Mouse (Mus musculus): ENCODE data around the gene 9330182L06Rik.
A peak's percentile ranks its signal among the peaks of the same experiment; 100 is the strongest.

9330182L06Rik gene

GRCm38 (mm10) chr5:9265586-9266279 is at the start of gene 9330182L06Rik:
TSS of gene 9330182L06Rik (plus strand) at chr5:9266118.
- DNase-seq, result peak; percentile 44

DNA sequence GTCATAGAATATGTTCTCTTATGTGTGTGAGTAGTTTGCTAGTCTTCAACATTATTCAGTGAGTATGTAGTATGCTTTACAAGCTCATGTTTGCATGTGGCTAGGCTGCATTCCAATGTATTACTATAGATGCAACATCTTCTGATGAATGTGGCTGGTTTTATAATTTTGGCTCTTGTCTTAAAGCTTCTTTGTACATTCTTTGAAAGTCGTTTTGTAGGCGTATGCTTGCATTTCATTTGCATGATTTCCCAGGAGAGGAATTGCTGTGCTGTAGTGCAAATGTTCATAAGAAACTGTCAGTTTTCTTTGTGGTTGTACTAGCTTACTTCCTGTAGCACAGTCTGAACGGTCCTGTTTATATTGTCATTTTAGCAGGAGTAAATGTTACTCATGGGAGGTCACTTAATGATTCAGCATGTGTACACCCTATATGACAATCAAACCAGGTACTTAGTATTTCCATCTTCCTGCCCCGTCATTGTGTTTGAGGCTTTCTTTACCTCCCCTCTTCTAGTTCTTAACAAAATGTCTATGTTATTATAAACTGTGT is 38.4 kb upstream of the 9330182L06Rik start:
- DNase-seq, result no peak

DNA sequence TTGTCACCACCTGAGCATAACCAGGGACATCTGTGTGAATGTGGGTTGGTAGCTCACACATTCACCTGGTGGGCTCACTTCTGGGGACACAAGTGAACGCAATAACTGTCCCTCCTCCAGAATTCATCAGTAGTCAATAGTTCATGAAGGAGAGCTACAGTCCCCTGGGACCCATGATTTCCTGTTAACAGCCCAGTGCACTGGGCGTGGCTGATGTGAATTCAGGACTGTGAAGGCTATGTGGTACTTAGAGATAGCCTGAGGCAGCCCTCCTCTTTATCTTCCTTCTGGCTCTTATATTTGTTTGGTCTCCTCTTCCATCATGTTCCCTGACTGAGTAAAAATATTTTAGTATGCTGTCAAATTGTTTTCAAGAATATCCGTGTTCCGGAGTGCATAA is 1.6 kb upstream of the 9330182L06Rik start:
- no peak for DNase-seq

DNA sequence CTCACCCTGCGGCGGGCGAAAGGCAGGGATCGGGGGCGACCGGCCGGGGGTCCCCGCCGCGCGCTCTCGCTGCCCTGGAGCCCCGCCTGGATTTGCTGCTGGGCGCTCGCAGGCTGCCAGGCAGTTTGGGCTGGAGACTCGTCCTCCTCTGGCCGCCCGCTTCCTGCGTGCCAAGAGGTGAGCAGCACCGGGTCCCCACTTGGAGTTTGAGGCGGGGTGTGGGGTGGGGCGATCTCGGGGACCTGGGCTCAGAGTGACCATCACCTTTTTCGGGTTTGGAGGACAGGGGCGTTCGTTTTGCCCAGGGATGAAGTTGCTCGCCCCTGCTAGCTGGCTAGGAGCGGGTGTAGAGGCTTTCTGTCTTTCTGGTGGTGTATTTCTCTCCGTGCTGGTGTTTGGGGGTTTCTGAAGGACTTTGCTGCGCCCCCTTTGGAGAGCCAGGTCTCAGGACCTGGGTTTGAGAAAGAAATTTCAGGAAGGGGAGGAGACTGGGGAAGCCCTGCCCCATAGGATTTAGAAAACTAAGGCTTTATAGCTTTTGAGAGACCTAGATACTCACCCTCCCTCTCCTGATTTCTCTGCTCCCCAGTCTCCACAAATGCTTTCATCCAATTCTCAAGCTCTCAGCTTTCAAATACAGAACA is 484 bp downstream of the 9330182L06Rik start:
- DNase-seq, result no peak

DNA sequence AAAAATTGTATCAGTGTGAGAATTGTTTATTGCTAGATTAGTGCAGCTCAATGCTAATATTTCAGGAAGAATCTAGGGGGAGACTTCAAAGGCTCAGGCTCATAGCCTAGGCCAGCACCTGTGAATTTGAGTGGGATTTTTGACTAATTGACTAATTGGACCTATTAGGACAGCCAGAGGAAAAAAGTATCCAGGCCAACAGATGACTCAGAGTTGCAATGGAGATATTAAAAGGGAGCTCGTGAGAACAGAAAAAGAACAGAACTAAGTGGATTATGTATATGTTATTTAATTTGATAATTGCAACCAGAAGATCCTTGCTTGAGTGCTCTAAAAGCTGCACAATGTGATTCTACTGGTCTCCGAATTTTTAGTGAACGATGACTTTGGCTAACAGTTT is 3.7 kb downstream of the 9330182L06Rik start:
- no peak for DNase-seq

DNA sequence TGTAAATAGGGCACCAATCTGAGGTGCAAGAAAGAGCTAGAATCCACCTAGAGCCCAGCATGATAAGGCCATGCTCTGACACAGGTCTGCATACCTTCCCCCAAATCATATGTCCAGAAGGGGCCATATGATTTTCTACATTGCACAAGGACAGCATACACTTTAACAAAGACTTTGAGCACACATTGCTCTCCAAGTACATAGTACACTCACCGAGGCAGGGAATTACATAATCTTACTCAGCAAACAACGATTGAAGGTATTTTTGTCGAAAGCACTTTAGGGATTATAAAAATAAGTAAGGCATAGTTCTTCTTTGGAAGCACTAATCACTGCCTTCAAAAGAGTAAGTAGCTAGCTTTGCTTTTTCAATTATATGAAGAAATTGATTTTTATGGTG is 7.1 kb downstream of the 9330182L06Rik start:
- DNase-seq, result no peak

- DNase-seq, result no peak
These were observed 30.0 kb downstream of the 9330182L06Rik start for GRCm38 (mm10) chr5:9295777-9296549.

- DNase-seq, result no peak
These were observed 30.6 kb downstream of the 9330182L06Rik start for GRCm38 (mm10) chr5:9296550-9296928.

DNA sequence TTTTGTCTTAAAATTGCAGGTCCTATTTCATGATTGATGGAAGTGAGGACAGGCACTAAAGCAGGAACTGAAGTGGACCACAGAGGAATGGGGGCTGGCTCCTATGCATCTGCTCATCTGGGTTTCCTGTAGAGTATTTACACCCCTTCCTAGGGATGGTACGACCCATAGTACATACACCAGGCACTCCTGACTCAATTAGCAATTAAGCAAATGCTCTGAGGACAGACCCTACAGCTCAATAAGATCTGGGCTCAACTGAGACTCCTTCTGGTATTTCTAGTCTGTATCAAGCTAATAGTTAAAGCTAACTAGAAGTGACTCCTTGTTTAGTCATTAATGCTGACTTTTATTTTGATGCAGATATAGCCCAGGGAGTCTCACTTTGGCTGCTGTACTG is 60.9 kb downstream of the 9330182L06Rik start:
- no peak for DNase-seq

GRCm38 (mm10) chr5:9327528-9327927 is 61.6 kb downstream of the 9330182L06Rik start:
- no peak for DNase-seq

GRCm38 (mm10) chr5:9338756-9339510 is 73.0 kb downstream of the 9330182L06Rik start:
- no peak for DNase-seq

GRCm38 (mm10) chr5:9339511-9340173 is 73.7 kb downstream of the 9330182L06Rik start:
- DNase-seq, result no peak

DNA sequence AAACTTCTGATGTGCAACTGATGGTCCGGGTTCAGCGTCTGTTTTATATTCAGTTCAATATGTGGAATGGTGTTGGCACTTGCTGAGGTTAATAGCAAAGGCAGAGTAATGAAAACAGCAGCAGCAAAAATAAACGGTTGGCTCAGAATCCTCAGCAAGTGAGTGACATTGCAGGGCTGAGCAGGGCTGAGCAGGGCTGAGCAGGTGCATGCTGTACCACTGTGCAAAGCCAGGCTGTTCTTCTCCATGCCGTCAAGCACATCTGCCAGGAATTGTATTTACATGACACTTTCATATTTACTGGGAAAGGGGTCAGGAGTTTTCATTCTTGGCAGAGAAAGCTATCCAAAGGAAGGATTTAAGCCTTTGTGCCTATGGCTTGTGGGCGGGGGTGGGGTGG is 78.7 kb downstream of the 9330182L06Rik start:
- DNase-seq, result no peak

GRCm38 (mm10) chr5:9345038-9345617 is 79.2 kb downstream of the 9330182L06Rik start:
- no peak for DNase-seq

GRCm38 (mm10) chr5:9345625-9346024 is 79.7 kb downstream of the 9330182L06Rik start:
- DNase-seq, result no peak

DNA sequence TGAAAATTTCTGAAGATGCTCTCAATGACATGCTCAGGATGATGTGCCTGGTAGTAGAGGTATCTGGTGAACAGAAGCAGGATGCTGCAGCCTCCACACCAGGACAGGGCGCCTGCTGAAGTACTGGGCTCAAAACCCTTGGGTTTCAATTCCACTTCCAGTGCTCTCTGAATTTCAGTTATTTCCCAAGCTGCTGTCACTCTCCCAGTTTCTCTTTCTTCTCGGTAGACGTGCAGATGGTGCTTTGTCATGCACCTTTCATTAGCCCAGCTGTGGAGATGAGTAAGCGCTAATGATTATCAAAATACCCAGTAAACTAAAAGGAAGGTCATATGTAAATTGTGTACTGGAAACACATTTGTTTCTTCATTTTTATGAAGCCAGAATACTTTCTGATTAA is 80.6 kb downstream of the 9330182L06Rik start:
- DNase-seq, result no peak

DNA sequence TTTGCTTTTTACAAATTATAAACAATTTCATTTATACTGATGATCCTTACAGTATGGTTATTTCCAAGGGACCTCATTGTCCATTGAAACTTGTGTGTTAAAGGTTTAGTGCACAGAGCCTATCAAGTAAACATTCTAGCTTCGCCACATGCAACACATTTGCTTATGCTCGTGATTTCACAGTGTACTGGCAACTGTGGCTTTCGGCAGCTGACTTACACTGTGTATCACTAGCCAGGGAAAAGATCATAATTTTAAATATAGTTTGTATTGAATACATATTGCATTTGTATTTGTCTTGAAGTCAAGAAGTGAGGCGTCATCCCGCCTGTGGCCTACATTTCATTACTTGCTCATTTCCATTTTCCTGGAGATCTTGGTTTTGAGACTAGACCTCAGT is 86.2 kb downstream of the 9330182L06Rik start:
- DNase-seq, result no peak

GRCm38 (mm10) chr5:9352646-9353045 is 86.7 kb downstream of the 9330182L06Rik start:
- no peak for DNase-seq

- no peak for DNase-seq
These were observed 88.3 kb downstream of the 9330182L06Rik start for GRCm38 (mm10) chr5:9354257-9354656.

- no peak for DNase-seq
These were observed 92.2 kb downstream of the 9330182L06Rik start for GRCm38 (mm10) chr5:9358076-9358475.

DNA sequence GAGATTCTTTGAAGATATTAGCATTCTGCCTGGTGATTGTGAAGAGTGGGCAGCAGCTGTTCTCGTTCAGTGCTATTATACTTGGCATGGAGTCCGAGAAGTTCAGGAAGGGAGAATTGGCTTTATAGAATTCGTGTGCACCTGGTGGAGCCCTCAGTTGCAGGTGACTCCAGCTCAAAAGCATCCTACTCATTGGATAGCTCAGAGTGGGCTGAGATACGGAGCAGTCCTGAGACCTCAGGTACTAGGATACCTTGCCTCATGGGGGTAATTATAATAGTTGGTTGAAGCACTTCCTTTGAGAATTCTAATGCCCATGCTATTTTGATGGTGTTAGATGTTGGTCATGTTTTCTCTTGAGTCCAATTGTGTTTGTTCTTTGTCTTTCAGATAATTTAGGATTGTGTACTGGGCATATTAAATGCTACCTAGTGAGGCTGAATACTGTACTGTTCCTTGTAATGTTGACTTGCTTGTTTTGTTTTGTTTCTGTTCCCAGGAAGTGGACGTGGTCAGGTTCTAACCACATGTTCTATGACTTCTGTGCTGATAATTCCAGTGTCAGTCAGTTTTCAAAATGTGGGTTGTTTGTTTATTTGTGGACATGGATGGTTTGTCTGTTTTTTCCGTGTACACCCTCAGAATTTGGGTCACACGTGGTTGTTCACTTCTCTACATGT is 96.2 kb downstream of the 9330182L06Rik start:
- DNase-seq, result no peak
